10 mouse cellular contexts compared by ENCODE assay signal in genomic region chr10:8089296-8089695, GRCm38 (mm10).
DNase-seq lines count a peak whose midpoint lies in the region; ATAC-seq and TF ChIP-seq lines count a peak whose summit lies in the region.
"Had no signal": no experiment of that assay in that cellular context is flagged by ENCODE, and none has a peak within 500 bp of the region (broad histone marks: within the 10 kb centered on the region; RNA-seq: fewer than 3 reads in every experiment).

No protein-coding gene starts in this region.

- H3K27me3 ChIP-seq in hindbrain, embryonic 14.5 days (ENCODE audit: control insufficient read depth, insufficient read depth, low read length) = no peaks in the 10 kb centered on the region
- H3K27me3 ChIP-seq in liver, postnatal 0 days (ENCODE audit: insufficient read depth, low read length) = no peaks in the 10 kb centered on the region

- H3K9ac ChIP-seq in hindbrain, embryonic 14.5 days = no peak overlapping the region
- H3K9ac ChIP-seq in liver, postnatal 0 days (replicated peaks) = peak overlapping the region; percentile 41

- H3K4me1 ChIP-seq in hindbrain, embryonic 14.5 days (replicated peaks; ENCODE audit: control insufficient read depth, insufficient read depth, low read length) = peaks cover 11% of the 10 kb centered on the region; the same call in 1 of the 2 replicates
- peaks cover 3% of the 10 kb centered on the region; the same call in 1 of the 2 replicates for H3K4me1 ChIP-seq in liver, postnatal 0 days (ENCODE audit: insufficient read depth)

- DNase-seq in cerebellum, postnatal 14 days = peak; percentile 30 to 32
- DNase-seq in cerebellum, adult 18-20 months = no peak
- peak; percentile 14 for DNase-seq in brain, adult 2 months (ENCODE audit: low read depth, low spot score)
- peak; percentile 52 for DNase-seq in hindbrain, embryonic 14.5 days (ENCODE audit: low spot score)
- no peak for DNase-seq in liver, postnatal 0 days
- DNase-seq in cerebellum, adult 11-12 months = no peak
- no peak for DNase-seq in adipocyte (ENCODE audit: low spot score)
- DNase-seq: lung, postnatal 14 days; thymus, postnatal 36 days had no signal

- H3K27ac ChIP-seq in hindbrain, embryonic 14.5 days = no peak overlapping the region
- peak overlapping the region; percentile 93 for H3K27ac ChIP-seq in liver, postnatal 0 days (ENCODE audit: low read depth)

- no peaks in the 10 kb centered on the region for H3K9me3 ChIP-seq in hindbrain, embryonic 14.5 days (ENCODE audit: control insufficient read depth, low read length)
- H3K9me3 ChIP-seq in liver, postnatal 0 days (ENCODE audit: low read length) = no peaks in the 10 kb centered on the region

- no peak for TF ChIP-seq EP300 in liver, postnatal 0 days (IDR thresholded peaks at IDR 0.05; ENCODE audit: low read depth)

- H3K4me2 ChIP-seq in hindbrain, embryonic 14.5 days (replicated peaks) = no peak overlapping the region
- H3K4me2 ChIP-seq in liver, postnatal 0 days (ENCODE audit: low read depth, low read length) = peak overlapping the region; percentile 15; the same call in 1 of the 2 replicates

- 6% methylated on average over 9 of the region's 9 CpGs for WGBS in hindbrain, embryonic 14.5 days
- 64% methylated on average over 9 of the region's 9 CpGs for WGBS in liver, postnatal 0 days (ENCODE audit: insufficient replicate concordance)

- H3K36me3 ChIP-seq in hindbrain, embryonic 14.5 days (replicated peaks; ENCODE audit: control insufficient read depth, insufficient read depth) = no peaks in the 10 kb centered on the region
- H3K36me3 ChIP-seq in liver, postnatal 0 days (replicated peaks; ENCODE audit: insufficient read depth, low read length) = no peaks in the 10 kb centered on the region

- ATAC-seq in hindbrain, embryonic 14.5 days (ENCODE audit: low FRiP score) = peak; percentile 78; the same call in 1 of the 2 replicates
- no peak for ATAC-seq in liver, postnatal 0 days
- no peak for ATAC-seq in megakaryocyte progenitor cell, adult 5-6 weeks (replicated peaks; ENCODE audit: poor library complexity)

- H3K4me3 ChIP-seq in hindbrain, embryonic 14.5 days (replicated peaks; ENCODE audit: low read length) = no peak overlapping the region
- no peak overlapping the region for H3K4me3 ChIP-seq in liver, postnatal 0 days (ENCODE audit: low read depth, low read length)

- no peak for TF ChIP-seq CTCF in liver, postnatal 0 days (IDR thresholded peaks at IDR 0.05; ENCODE audit: low read depth)

Comparison
In these comparisons a context has a peak if more than half of its experiments do, and no peak if none do; other contexts are left out.
1. DNase-seq: peak in cerebellum, postnatal 14 days (2 of 2), brain, adult 2 months (single experiment) and hindbrain, embryonic 14.5 days (single experiment); none in cerebellum, adult 18-20 months (0 of 2), liver, postnatal 0 days (single experiment), cerebellum, adult 11-12 months (single experiment) and adipocyte (single experiment).